In the genomic region with DNA sequence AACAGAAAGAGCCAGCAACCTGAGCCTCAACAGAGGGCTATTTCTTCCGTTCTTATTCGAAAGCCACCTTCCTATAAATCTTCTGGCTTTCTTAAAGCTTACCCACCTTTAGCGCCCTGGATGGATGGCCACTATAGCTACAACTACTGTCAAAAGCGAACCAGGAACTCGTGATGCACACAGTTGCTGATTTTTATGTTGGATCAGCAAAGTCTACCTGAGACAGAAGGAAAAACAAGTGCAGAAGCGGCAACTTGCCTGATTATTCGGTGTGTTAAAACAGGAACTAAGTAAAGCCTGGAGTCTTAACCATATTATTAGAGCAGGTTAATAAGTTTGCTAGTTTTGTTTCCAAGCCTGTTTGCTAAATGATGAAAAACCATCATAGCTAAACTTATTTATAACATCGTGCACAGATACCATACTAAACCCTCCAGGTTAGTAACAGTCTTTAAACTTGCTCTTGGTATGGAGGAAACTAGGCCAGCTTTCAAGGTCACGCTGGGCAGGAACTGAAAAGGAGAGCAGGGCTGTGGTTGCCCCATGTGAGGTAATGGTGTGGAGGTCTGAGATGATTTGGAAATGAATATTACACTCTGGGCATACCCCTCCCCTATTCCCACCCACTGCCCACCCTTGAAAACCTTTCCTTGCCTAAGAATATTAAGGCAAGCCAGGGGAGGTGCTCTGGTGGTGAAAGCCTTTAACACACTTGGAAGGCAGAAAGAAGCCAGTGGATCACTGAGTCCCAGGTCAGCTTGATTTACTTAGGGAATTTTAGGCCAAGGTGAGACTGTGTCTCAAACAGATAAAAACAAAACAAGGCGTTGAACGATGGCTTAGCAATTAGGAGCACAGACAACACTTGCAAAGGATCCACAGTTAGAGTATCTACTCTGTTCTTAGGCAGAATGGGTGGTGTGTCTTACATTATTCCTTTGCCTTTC, we compare ENCODE assay signal across 8 mouse cellular contexts. TPM values are rescaled to one million over a fixed set of nuclear protein-coding genes. Genes with fewer than 3 reads are reported as not detected.
DNase-seq lines count a peak whose midpoint lies in the region; ATAC-seq and TF ChIP-seq lines count a peak whose summit lies in the region.

No protein-coding gene starts in this region.

- H3K4me1 ChIP-seq in forebrain, embryonic 11.5 days (replicated peaks; ENCODE audit: control insufficient read depth, insufficient read depth, low read length) = no peaks in the 10 kb centered on the region
- H3K4me1 ChIP-seq in intestine, embryonic 16.5 days (ENCODE audit: control insufficient read depth, insufficient read depth, low read length) = peaks cover 16% of the 10 kb centered on the region; the same call in 1 of the 2 replicates
- peaks cover 9% of the 10 kb centered on the region; the same call in 1 of the 2 replicates for H3K4me1 ChIP-seq in lung, postnatal 0 days (ENCODE audit: insufficient read depth, low read depth, low read length)

- TF ChIP-seq EP300 in lung, postnatal 0 days (IDR thresholded peaks at IDR 0.05) = no peak

- peak overlapping the region; percentile 79; the same call in 1 of the 2 replicates for H3K27ac ChIP-seq in forebrain, embryonic 11.5 days (ENCODE audit: low read depth, low read length)
- H3K27ac ChIP-seq in intestine, embryonic 16.5 days (ENCODE audit: low read length) = peak overlapping the region; percentile 98
- H3K27ac ChIP-seq in lung, postnatal 0 days (ENCODE audit: low read length) = peak overlapping the region; percentile 94

- H3K27me3 ChIP-seq in forebrain, embryonic 11.5 days (ENCODE audit: control insufficient read depth, insufficient read depth, low read length) = no peaks in the 10 kb centered on the region
- H3K27me3 ChIP-seq in intestine, embryonic 16.5 days (replicated peaks; ENCODE audit: control insufficient read depth, insufficient read depth, low read length) = no peaks in the 10 kb centered on the region
- H3K27me3 ChIP-seq in lung, postnatal 0 days (replicated peaks; ENCODE audit: insufficient read depth, low read length) = no peaks in the 10 kb centered on the region

- peak overlapping the region; percentile 71 for H3K4me3 ChIP-seq in forebrain, embryonic 11.5 days (ENCODE audit: low read depth, low read length)
- peak overlapping the region; percentile 85 for H3K4me3 ChIP-seq in intestine, embryonic 16.5 days (ENCODE audit: low read length)
- H3K4me3 ChIP-seq in lung, postnatal 0 days (ENCODE audit: low read depth, low read length) = peak overlapping the region; percentile 98

- H3K9me3 ChIP-seq in forebrain, embryonic 11.5 days (ENCODE audit: control insufficient read depth, low read length) = no peaks in the 10 kb centered on the region
- H3K9me3 ChIP-seq in intestine, embryonic 16.5 days (ENCODE audit: control insufficient read depth, low read length) = no peaks in the 10 kb centered on the region
- H3K9me3 ChIP-seq in lung, postnatal 0 days (ENCODE audit: low read length) = no peaks in the 10 kb centered on the region

- no peak for ATAC-seq in forebrain, embryonic 11.5 days (replicated peaks; ENCODE audit: low FRiP score)
- ATAC-seq in intestine, embryonic 16.5 days = peak; percentile 58
- ATAC-seq in lung, postnatal 0 days = 0 out of 2 replicates have a peak, but pooled peaks have one; percentile 1
- no peak for ATAC-seq in monocyte, adult 5-6 weeks (replicated peaks; ENCODE audit: insufficient number of reproducible peaks, low FRiP score, low TSS enrichment, poor library complexity, severe bottlenecking)

- no peaks in the 10 kb centered on the region for H3K36me3 ChIP-seq in forebrain, embryonic 11.5 days (ENCODE audit: control insufficient read depth, insufficient read depth, low read length)
- H3K36me3 ChIP-seq in intestine, embryonic 16.5 days (ENCODE audit: control insufficient read depth, insufficient read depth, low read length) = no peaks in the 10 kb centered on the region
- no peaks in the 10 kb centered on the region for H3K36me3 ChIP-seq in lung, postnatal 0 days (ENCODE audit: insufficient read depth, low read length)

- WGBS in forebrain, embryonic 11.5 days = 19% methylated on average over 11 of the region's 11 CpGs
- 15% methylated on average over 11 of the region's 11 CpGs for WGBS in intestine, embryonic 16.5 days
- WGBS in lung, postnatal 0 days = 22% methylated on average over 11 of the region's 11 CpGs

- H3K4me2 ChIP-seq in forebrain, embryonic 11.5 days (ENCODE audit: low read depth, low read length, severe bottlenecking) = peak overlapping the region; percentile 63
- peak overlapping the region; percentile 82 for H3K4me2 ChIP-seq in intestine, embryonic 16.5 days (ENCODE audit: low read depth, low read length)
- H3K4me2 ChIP-seq in lung, postnatal 0 days (replicated peaks; ENCODE audit: low read depth, low read length) = peak overlapping the region; percentile 72

- peak overlapping the region; percentile 88 for H3K9ac ChIP-seq in forebrain, embryonic 11.5 days (ENCODE audit: low read length)
- H3K9ac ChIP-seq in intestine, embryonic 16.5 days (ENCODE audit: low read depth, low read length) = peak overlapping the region; percentile 98
- peak overlapping the region; percentile 59 for H3K9ac ChIP-seq in lung, postnatal 0 days (replicated peaks; ENCODE audit: low read depth)

- peak; percentile 48 for DNase-seq in cerebellum, adult 9-10 months
- no peak for DNase-seq in cerebellum, postnatal 4 days (ENCODE audit: low spot score in 2 of 2)
- peak; percentile 36 for DNase-seq in NIH3T3 (ENCODE audit: low read depth)
- DNase-seq in forebrain, embryonic 11.5 days (ENCODE audit: low spot score) = no peak
- DNase-seq in lung, postnatal 0 days (ENCODE audit: low spot score) = no peak
- peak; percentile 16 for DNase-seq in thymus, postnatal 0 days (ENCODE audit: low spot score)

- TF ChIP-seq CTCF in lung, postnatal 0 days (IDR thresholded peaks at IDR 0.05) = no peak

RNA-seq across cellular contexts. Expression of a gene that starts 0.9 kb away (rescaled TPM):
- 17.2 and 18.6 TPM in 2 replicates for polyA plus RNA-seq in forebrain, embryonic 11.5 days (2014; fragmentation: Nextera tagmentation; extraction: Ambion mirVana)
- 12.3 and 13.0 TPM in 2 replicates for polyA plus RNA-seq in intestine, embryonic 16.5 days (2015; fragmentation: Nextera tagmentation; extraction: Ambion mirVana)
- polyA plus RNA-seq in lung, postnatal 0 days (2015; fragmentation: Nextera tagmentation; extraction: Ambion mirVana) = 7.6 and 10.2 TPM in 2 replicates
- 13.0 and 17.5 TPM in 2 replicates for polyA plus RNA-seq in thymus, postnatal 0 days (2015; fragmentation: Nextera tagmentation; extraction: Ambion mirVana)
- total RNA-seq in monocyte, adult 5-6 weeks (2017) = 35.7 to 65.4 TPM (median 59.7 TPM) in 3 replicates

RNA-seq across cellular contexts. Expression of a gene that starts 25.6 kb away (rescaled TPM):
- 19.0 and 20.2 TPM in 2 replicates for polyA plus RNA-seq in forebrain, embryonic 11.5 days (2014; fragmentation: Nextera tagmentation; extraction: Ambion mirVana)
- polyA plus RNA-seq in intestine, embryonic 16.5 days (2015; fragmentation: Nextera tagmentation; extraction: Ambion mirVana) = 7.3 and 8.3 TPM in 2 replicates
- 14.7 and 18.6 TPM in 2 replicates for polyA plus RNA-seq in lung, postnatal 0 days (2015; fragmentation: Nextera tagmentation; extraction: Ambion mirVana)
- 1.7 and 2.1 TPM in 2 replicates for polyA plus RNA-seq in thymus, postnatal 0 days (2015; fragmentation: Nextera tagmentation; extraction: Ambion mirVana)
- total RNA-seq in monocyte, adult 5-6 weeks (2017) = 37.8 to 63.9 TPM (median 41.1 TPM) in 3 replicates

Comparison
In these comparisons a context has a peak if more than half of its experiments do, and no peak if none do; other contexts are left out.
1. DNase-seq: peak in cerebellum, adult 9-10 months (single experiment), NIH3T3 (single experiment) and thymus, postnatal 0 days (single experiment); none in cerebellum, postnatal 4 days (0 of 2), forebrain, embryonic 11.5 days (single experiment) and lung, postnatal 0 days (single experiment).
2. ATAC-seq: peak in intestine, embryonic 16.5 days (single experiment) and lung, postnatal 0 days (single experiment); none in forebrain, embryonic 11.5 days (single experiment) and monocyte, adult 5-6 weeks (single experiment).
3. Peak in every context shown above with its lines, with median percentiles within 50 percentile points of each other: H3K27ac ChIP-seq, H3K4me2 ChIP-seq, H3K4me3 ChIP-seq and H3K9ac ChIP-seq.